Mouse (Mus musculus) myocyte (in vitro differentiated cells): ENCODE data around the gene Trim16.

ENCODE experiments used
- CEBPB ChIP-seq: IDR thresholded peaks from 2 replicates; pipeline ENCODE4 v1.6.1; 2011; ENCODE audit warnings: mild to moderate bottlenecking, moderate library complexity; ENCODE audit not compliant: poor library complexity, insufficient read depth, severe bottlenecking
- E2F4 ChIP-seq: IDR thresholded peaks from one replicate; pipeline ENCODE4 v1.6.1; 2011; ENCODE audit warnings: mild to moderate bottlenecking, control low read depth, moderate library complexity; ENCODE audit not compliant: insufficient read depth
- MAX ChIP-seq: IDR thresholded peaks from one replicate; pipeline ENCODE4 v1.6.1; 2011; ENCODE audit warnings: low read depth, mild to moderate bottlenecking, control low read depth
- MYOD1 ChIP-seq, 3 experiments: IDR thresholded peaks; one replicate each; pipeline ENCODE4 v1.6.1; 2011; ENCODE audit warnings: control low read depth in 2 of 3, low read depth in 2 of 3, mild to moderate bottlenecking in 2 of 3, moderate library complexity in 1 of 3; ENCODE audit not compliant: insufficient read length in 2 of 3, control insufficient read depth in 1 of 3
- MYOG ChIP-seq, 3 experiments: IDR thresholded peaks; one replicate each; pipeline ENCODE4 v1.6.1; 2011; ENCODE audit warnings: control low read depth in 2 of 3, low read depth in 2 of 3, mild to moderate bottlenecking in 2 of 3; ENCODE audit not compliant: insufficient read length in 2 of 3, control insufficient read depth in 1 of 3, insufficient read depth in 1 of 3
- POLR2A ChIP-seq: IDR thresholded peaks from one replicate; pipeline ENCODE4 v1.6.1; 2011; ENCODE audit warnings: low read depth, mild to moderate bottlenecking, control low read depth, moderate library complexity; ENCODE audit not compliant: insufficient read length
- SRF ChIP-seq: IDR thresholded peaks from one replicate; pipeline ENCODE4 v1.6.1; 2011; ENCODE audit warnings: low read depth; ENCODE audit not compliant: control insufficient read depth, insufficient read length
- TCF12 ChIP-seq: IDR thresholded peaks from one replicate; pipeline ENCODE4 v1.6.1; 2011; ENCODE audit warnings: mild to moderate bottlenecking, control low read depth; ENCODE audit not compliant: poor library complexity, insufficient read depth, severe bottlenecking
- USF1 ChIP-seq: IDR thresholded peaks from one replicate; pipeline ENCODE4 v1.6.1; 2011; ENCODE audit warnings: low read depth, mild to moderate bottlenecking, control low read depth, moderate library complexity

- no peak for TF ChIP-seq SRF
- peak in 2 of 3 experiments; percentile 7 to 57 for TF ChIP-seq MYOD1 (IDR thresholded peaks at IDR 0.05; ENCODE audit: control insufficient read depth in 1 of 3, insufficient read length in 2 of 3, low read depth in 2 of 3)
- TF ChIP-seq MAX, result no peak
- TF ChIP-seq POLR2A, result no peak
- TF ChIP-seq USF1, result no peak
- TF ChIP-seq CEBPB, result no peak
- TF ChIP-seq MYOG (IDR thresholded peaks at IDR 0.05; ENCODE audit: control insufficient read depth in 1 of 3, insufficient read depth in 1 of 3, insufficient read length in 2 of 3, low read depth in 2 of 3), result peak in 1 of 3 experiments; percentile 55
- no peak for TF ChIP-seq TCF12
- TF ChIP-seq E2F4, result no peak
These were observed 6.2 kb downstream of the Trim16 start for GRCm38 (mm10) chr11:62826106-62826733.
